8 mouse cellular contexts compared by ENCODE assay signal in genomic region chr12:84408819-84409507, GRCm38 (mm10). TPM values are rescaled to one million over a fixed set of nuclear protein-coding genes. Genes with fewer than 3 reads are reported as not detected.
A peak's percentile ranks its signal among the peaks of the same experiment; 100 is the strongest.
DNase-seq lines count a peak whose midpoint lies in the region; ATAC-seq and TF ChIP-seq lines count a peak whose summit lies in the region.

Entpd5 (minus strand) TSS chr12:84409029.
Bbof1 (plus strand) TSS chr12:84409071.

- H3K4me2 ChIP-seq in forebrain, embryonic 15.5 days (replicated peaks): peak within 1 kb of the TSS; percentile 84
- peak within 1 kb of the TSS; percentile 96 for H3K4me2 ChIP-seq in lung, embryonic 14.5 days

- H3K27ac ChIP-seq in forebrain, embryonic 15.5 days (replicated peaks): peak within 1 kb of the TSS; percentile 89
- peak within 1 kb of the TSS; percentile 96 for H3K27ac ChIP-seq in layer of hippocampus, adult 2 months
- peak within 1 kb of the TSS; percentile 69 for H3K27ac ChIP-seq in lung, embryonic 14.5 days (ENCODE audit: low read depth)
- peak within 1 kb of the TSS; percentile 76 for H3K27ac ChIP-seq in olfactory bulb, adult 2 months (ENCODE audit: insufficient read depth, low read depth, low read length)
- H3K27ac ChIP-seq in thymus, adult 2 months (ENCODE audit: control insufficient read depth, insufficient read depth, low read length): peak within 1 kb of the TSS; percentile 86

- H3K36me3 ChIP-seq in forebrain, embryonic 15.5 days: peaks cover 2% of the 10 kb centered on the region; the same call in 1 of the 2 replicates
- no peaks in the 10 kb centered on the region for H3K36me3 ChIP-seq in lung, embryonic 14.5 days (ENCODE audit: insufficient read depth)
- no peaks in the 10 kb centered on the region for H3K36me3 ChIP-seq in thymus, adult 2 months (ENCODE audit: control insufficient read depth, insufficient read depth, low read length)

- H3K27me3 ChIP-seq in forebrain, embryonic 15.5 days: no peaks in the 10 kb centered on the region
- H3K27me3 ChIP-seq in lung, embryonic 14.5 days (ENCODE audit: insufficient read depth, low read length): no peaks in the 10 kb centered on the region
- no peaks in the 10 kb centered on the region for H3K27me3 ChIP-seq in thymus, adult 2 months (ENCODE audit: control insufficient read depth, insufficient read depth, low read length)

- H3K4me3 ChIP-seq in forebrain, embryonic 15.5 days: peak within 1 kb of the TSS; percentile 76
- peak within 1 kb of the TSS; percentile 77 for H3K4me3 ChIP-seq in layer of hippocampus, adult 2 months
- H3K4me3 ChIP-seq in lung, embryonic 14.5 days (ENCODE audit: low read depth, low read length): peak within 1 kb of the TSS; percentile 72
- peak within 1 kb of the TSS; percentile 92 for H3K4me3 ChIP-seq in olfactory bulb, adult 2 months (ENCODE audit: insufficient read depth, low read depth, low read length)
- H3K4me3 ChIP-seq in thymus, adult 2 months (ENCODE audit: control insufficient read depth, insufficient read depth, low read length): peak within 1 kb of the TSS; percentile 75

- TF ChIP-seq POLR2A in olfactory bulb, adult 2 months (IDR thresholded peaks at IDR 0.05; ENCODE audit: insufficient read depth, low read depth, low read length): peak; percentile 94
- peak; percentile 90 for TF ChIP-seq POLR2A in thymus, adult 2 months (IDR thresholded peaks at IDR 0.05; ENCODE audit: control insufficient read depth, extremely low read depth, insufficient read depth, low read length, poor library complexity)

- ATAC-seq in forebrain, embryonic 15.5 days (replicated peaks): peak; percentile 93
- ATAC-seq in lung, embryonic 14.5 days (ENCODE audit: insufficient read depth): peak; percentile 95

- TF ChIP-seq CTCF in layer of hippocampus, adult 2 months (conservative IDR thresholded peaks at IDR 0.05): no peak; the same call in 1 of the 2 replicates
- no peak for TF ChIP-seq CTCF in lung, embryonic 14.5 days (IDR thresholded peaks at IDR 0.05; ENCODE audit: low read depth)
- no peak for TF ChIP-seq CTCF in olfactory bulb, adult 2 months (IDR thresholded peaks at IDR 0.05; ENCODE audit: insufficient read depth, low read depth, low read length)
- peak; percentile 38; the same call in 1 of the 2 replicates for TF ChIP-seq CTCF in thymus, adult 2 months (IDR thresholded peaks at IDR 0.05; ENCODE audit: borderline replicate concordance, control insufficient read depth, extremely low read depth, insufficient read depth, low read length, poor library complexity)

- H3K9ac ChIP-seq in forebrain, embryonic 15.5 days (replicated peaks): peak within 1 kb of the TSS; percentile 79
- H3K9ac ChIP-seq in lung, embryonic 14.5 days: peak within 1 kb of the TSS; percentile 74

- intact Hi-C loops in heart, postnatal 36 days (cut with DNase I): loop anchor here (2.0 to 5.0 kb wide), 2 partner anchors 46 to 122 kb away; partner anchors contain the start of gene Ptgr2

- H3K4me1 ChIP-seq in forebrain, embryonic 15.5 days: peaks cover 12% of the 10 kb centered on the region
- H3K4me1 ChIP-seq in lung, embryonic 14.5 days (ENCODE audit: insufficient read depth): peaks cover 3% of the 10 kb centered on the region; the same call in 1 of the 2 replicates
- no peaks in the 10 kb centered on the region for H3K4me1 ChIP-seq in olfactory bulb, adult 2 months (ENCODE audit: control insufficient read depth, insufficient read depth, low read length)
- H3K4me1 ChIP-seq in thymus, adult 2 months (replicated peaks; ENCODE audit: control insufficient read depth, insufficient read depth, low read length): peaks cover 10% of the 10 kb centered on the region

- peak; percentile 86 for DNase-seq in ES-CJ7 (ENCODE audit: low read depth, low spot score)
- peak; percentile 91 for DNase-seq in cerebellum, adult 11 months
- DNase-seq in heart, postnatal 36 days: peak; percentile 92 to 93
- peak; percentile 89 to 94 for DNase-seq in layer of hippocampus, adult 2 months (ENCODE audit: low spot score in 2 of 2)
- DNase-seq in lung, embryonic 14.5 days: peak; percentile 94
- DNase-seq in thymus, adult 2 months: peak; percentile 92

- no peaks in the 10 kb centered on the region for H3K9me3 ChIP-seq in forebrain, embryonic 15.5 days
- H3K9me3 ChIP-seq in lung, embryonic 14.5 days (ENCODE audit: low read depth, low read length): no peaks in the 10 kb centered on the region

- under 1% methylated on average over 58 of the region's 63 CpGs for WGBS in forebrain, embryonic 15.5 days
- 2% methylated on average over 63 of the region's 63 CpGs for WGBS in lung, embryonic 14.5 days
- WGBS in olfactory bulb, adult 2 months: under 1% methylated on average over 63 of the region's 63 CpGs
- 3% methylated on average over 63 of the region's 63 CpGs for WGBS in thymus, adult 2 months

RNA-seq across cellular contexts. Expression of gene Entpd5, which starts in this region (rescaled TPM):
- polyA plus RNA-seq in forebrain, embryonic 15.5 days (2015; fragmentation: Nextera tagmentation; extraction: Ambion mirVana): 10.5 and 11.7 TPM in 2 replicates
- 10 to 100 TPM; 61.6 to 68.2 TPM for total RNA-seq in heart, postnatal 36 days (2021)
- total RNA-seq in layer of hippocampus, adult 2 months (2021): 10 to 100 TPM; 22.5 to 24.8 TPM
- polyA plus RNA-seq in lung, embryonic 14.5 days (2014; fragmentation: Nextera tagmentation; extraction: Ambion mirVana): 15.4 and 18.0 TPM in 2 replicates
- not detected in 2 replicates for polyA plus RNA-seq in olfactory bulb, adult 2 months (2012; ENCODE audit: insufficient read depth, insufficient read length, low replicate concordance, missing spikeins)
- 24.6 and 24.8 TPM in 2 replicates for polyA plus RNA-seq in thymus, adult 2 months (2012; rRNA removed)

RNA-seq across cellular contexts. Expression of gene Bbof1, which starts in this region (rescaled TPM):
- 3.2 and 3.8 TPM in 2 replicates for polyA plus RNA-seq in forebrain, embryonic 15.5 days (2015; fragmentation: Nextera tagmentation; extraction: Ambion mirVana)
- total RNA-seq in heart, postnatal 36 days (2021): 1 to 10 TPM; 1.2 TPM
- total RNA-seq in layer of hippocampus, adult 2 months (2021): 1 to 10 TPM; 8.7 to 9.9 TPM
- polyA plus RNA-seq in lung, embryonic 14.5 days (2014; fragmentation: Nextera tagmentation; extraction: Ambion mirVana): 0.96 and 1.5 TPM in 2 replicates
- polyA plus RNA-seq in olfactory bulb, adult 2 months (2012; ENCODE audit: insufficient read depth, insufficient read length, low replicate concordance, missing spikeins): not detected in 2 replicates
- 0.42 and 0.73 TPM in 2 replicates for polyA plus RNA-seq in thymus, adult 2 months (2012; rRNA removed)

Comparison
In these comparisons a context has a peak if more than half of its experiments do, and no peak if none do; other contexts are left out.
1. Peak in every context shown above with its lines: DNase-seq, ATAC-seq, H3K4me3 ChIP-seq and H3K27ac ChIP-seq.
2. RNA of gene Bbof1 (total RNA-seq): 8.7 to 9.9 TPM in layer of hippocampus, adult 2 months; 1.2 TPM in heart, postnatal 36 days; every median in the first group is over 4 times any median in the second.